Mouse (Mus musculus) left cerebral cortex, adult 6 months (tissue): ENCODE measurements around the gene Atp10a. TPM values are rescaled to one million over a fixed set of nuclear protein-coding genes. Genes with fewer than 3 reads are reported as not detected.

Experiments
- long read RNA-seq, 2 experiments: library from polyadenylated mRNA; unstranded; transcript quantifications; one replicate each; pipeline ENCODE4 v2.0.0; 2019 to 2020
- polyA plus RNA-seq: library from polyadenylated mRNA; unstranded; fragments of <200 nt; fragmentation: Nextera tagmentation; gene quantifications from 2 replicates; pipeline ENCODE4 v1.2.3, GENCODE M21; 2021

The Atp10a gene
- 0.92 and 1.6 TPM in 2 replicates for polyA plus RNA-seq
- long read RNA-seq, experiment 1, partial matches to known transcripts, result 2 of 3 reads
- long read RNA-seq, experiment 1, other reads (novel, unspliced or antisense), result 1 of 3 reads
- long read RNA-seq, experiment 2, partial matches to known transcripts, result 2 of 3 reads
- long read RNA-seq, experiment 2, other reads (novel, unspliced or antisense), result 1 of 3 reads

GRCm38 (mm10) chr7:58655866-58656265 lies at the start of gene Atp10a:
Atp10a (plus strand) TSS chr7:58656166.

